Mouse (Mus musculus) liver, embryonic 13.5 days (tissue): Measurements from ENCODE around the gene Ece1. TPM values are rescaled to one million over a fixed set of nuclear protein-coding genes. Genes with fewer than 3 reads are reported as not detected.

Source experiments
- ATAC-seq: fragments of 200-750 bp; cut with Nextera tagmentation; 2 replicates; pipeline ENCODE4 v1.8.0; 2017; ENCODE audit warnings: low read depth, mild to moderate bottlenecking, moderate number of reproducible peaks, moderate library complexity
- DNase-seq: peaks from one replicate; pipeline ENCODE4 v3.0.0; 2022
- H3K27ac ChIP-seq: fragments of 300-500 bp; sonication (generic); 2 replicates; pipeline ENCODE4 v1.5.1; 2015; ENCODE audit warnings: moderate library complexity, mild to moderate bottlenecking, inconsistent platforms
- H3K27me3 ChIP-seq: fragments of 300-500 bp; sonication (generic); 2 replicates; pipeline ENCODE4 v1.6.1; 2015; ENCODE audit warnings: mild to moderate bottlenecking, inconsistent platforms
- H3K36me3 ChIP-seq: fragments of 300-500 bp; sonication (generic); 2 replicates; pipeline ENCODE4 v1.6.1; 2015; ENCODE audit warnings: mild to moderate bottlenecking, inconsistent platforms
- H3K4me1 ChIP-seq: fragments of 300-500 bp; sonication (generic); replicated peaks from 2 replicates; pipeline ENCODE4 v1.6.1; 2015; ENCODE audit warnings: inconsistent platforms
- H3K4me2 ChIP-seq: fragments of 300-500 bp; sonication (generic); 2 replicates; pipeline ENCODE4 v1.6.1; 2015; ENCODE audit warnings: inconsistent platforms, mild to moderate bottlenecking, moderate library complexity
- H3K4me3 ChIP-seq: fragments of 300-500 bp; sonication (generic); replicated peaks from 2 replicates; pipeline ENCODE4 v1.5.1; 2015; ENCODE audit warnings: mild to moderate bottlenecking, inconsistent platforms
- H3K9ac ChIP-seq: fragments of 300-500 bp; sonication (generic); 2 replicates; pipeline ENCODE4 v1.6.1; 2015; ENCODE audit warnings: mild to moderate bottlenecking, inconsistent platforms
- H3K9me3 ChIP-seq: fragments of 300-500 bp; sonication (generic); replicated peaks from 2 replicates; pipeline ENCODE4 v1.6.1; 2016; ENCODE audit warnings: inconsistent platforms
- WGBS: fragments of 180-500 bp; shearing (Covaris S2); methylation state at CpG from one replicate; pipeline ENCODE4 v1.1.7; 2015; ENCODE audit not compliant: insufficient replicate concordance; 5-methylcytosine and 5-hydroxymethylcytosine counted together
- polyA plus RNA-seq: library from polyadenylated mRNA; unstranded; fragments of >200 nt; fragmentation: Nextera tagmentation; extraction: Ambion mirVana; gene quantifications from 2 replicates; pipeline ENCODE4 v1.2.1, GENCODE M21; 2015

The Ece1 gene
- polyA plus RNA-seq, 1 experiment from 2014 or later, result 12.3 TPM

DNA sequence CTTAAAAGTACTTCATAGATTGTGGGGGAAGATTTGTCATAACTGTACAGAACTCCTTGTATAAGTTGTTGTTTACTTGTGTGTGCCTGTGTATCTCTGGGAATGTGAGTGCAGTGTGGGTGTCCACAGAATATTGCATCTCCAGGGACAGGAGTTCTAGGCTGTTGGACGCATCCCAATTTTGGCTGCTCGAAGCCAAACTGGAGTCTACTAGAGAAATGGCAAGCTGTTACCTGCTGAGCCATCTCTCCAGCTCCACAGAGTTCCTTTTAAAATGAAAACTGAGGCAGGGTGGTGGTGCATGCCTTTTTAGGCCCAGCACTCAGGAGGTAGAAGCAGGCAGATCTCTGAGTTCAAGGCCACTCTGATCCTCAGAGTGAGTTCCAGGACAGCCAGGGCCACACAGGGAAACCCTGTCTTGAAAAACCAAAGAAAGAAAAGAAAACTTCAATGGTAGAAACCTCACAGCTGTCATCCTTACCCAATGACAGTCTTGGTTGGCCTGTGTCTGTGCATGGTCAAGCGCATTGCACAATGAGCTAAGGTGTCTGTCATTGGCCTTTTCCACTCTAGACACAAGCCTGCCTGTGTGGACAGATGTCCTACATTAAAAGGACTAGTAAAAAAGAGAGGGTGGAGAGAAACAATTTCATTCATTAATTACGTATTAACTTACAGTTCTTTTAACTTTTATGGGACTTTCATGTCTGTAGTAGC is 147.9 kb downstream of the Ece1 start:
- peaks cover 4% of the 10 kb centered on the region for H3K4me1 ChIP-seq
- DNase-seq, result no peak

GRCm38 (mm10) chr4:138013723-138014479 is 151.9 kb downstream of the Ece1 start:
- Histone ChIP-seq H3K9me3 (no peaks in the 10 kb centered on the region), H3K9ac (no peak overlapping the region), H3K27ac (no peak overlapping the region), H3K27me3 (no peaks in the 10 kb centered on the region), H3K4me1 (peaks cover 33% of the 10 kb centered on the region), H3K4me3 (no peak overlapping the region), H3K4me2 (no peak overlapping the region), H3K36me3 (peaks cover 71% of the 10 kb centered on the region)
- DNase-seq, result no peak
- WGBS, result 84% methylated on average over 15 of the region's 15 CpGs
- no peak for ATAC-seq

More for the DNA sequence above, 147.9 kb downstream of the Ece1 start:
- Histone ChIP-seq H3K27me3 (no peaks in the 10 kb centered on the region), H3K4me2 (no peak overlapping the region), H3K9me3 (no peaks in the 10 kb centered on the region), H3K36me3 (peaks cover 56% of the 10 kb centered on the region), H3K4me3 (no peak overlapping the region), H3K27ac (no peak overlapping the region), H3K9ac (no peak overlapping the region)
- no peak for ATAC-seq
- 83% methylated on average over 4 of the region's 4 CpGs for WGBS

Other genes with a start within 250 kb of the Ece1 start
- 1.2 and 1.4 TPM in 2 replicates for gene Rap1gap, start 197.5 kb upstream of the Ece1 start, polyA plus RNA-seq
- gene Alpl, start 65.9 kb upstream of the Ece1 start, polyA plus RNA-seq, result 6.3 and 8.2 TPM in 2 replicates
- gene Eif4g3, start 130.8 kb downstream of the Ece1 start, polyA plus RNA-seq, result 7.3 and 7.9 TPM in 2 replicates